In genomic region chr17:34172528-34172927, GRCm38 (mm10) we compare ENCODE assay signal across 13 mouse cellular contexts. TPM values are rescaled to one million over a fixed set of nuclear protein-coding genes. Genes with fewer than 3 reads are reported as not detected.
DNase-seq lines count a peak whose midpoint lies in the region; TF ChIP-seq lines count a peak whose summit lies in the region.
"Had no signal": no experiment of that assay in that cellular context is flagged by ENCODE, and none has a peak within 500 bp of the region (broad histone marks: within the 10 kb centered on the region; RNA-seq: fewer than 3 reads in every experiment).

No protein-coding gene starts in this region.

- H3K27ac ChIP-seq in left cerebral cortex, adult 2 months, result no peak overlapping the region
- H3K27ac ChIP-seq: limb, embryonic 15.5 days had no signal

- peak; percentile 17 for TF ChIP-seq CTCF in left cerebral cortex, adult 2 months (IDR thresholded peaks at IDR 0.05)

- no peak for DNase-seq in left cerebral cortex, adult 2 months (ENCODE audit: extremely low spot score in 1 of 2, low spot score in 2 of 2)
- no peak for DNase-seq in left cerebral cortex, postnatal 10 days (ENCODE audit: extremely low spot score in 1 of 2, low spot score in 2 of 2)
- peak; percentile 63 for DNase-seq in thymus, postnatal 4 days
- DNase-seq in thymus, postnatal 10 days (ENCODE audit: low spot score in 2 of 2), result no peak
- DNase-seq in ZHBTc4 (ENCODE audit: low read depth, low spot score), result peak; percentile 33
- DNase-seq in right cerebral cortex, postnatal 4 days, result no peak
- DNase-seq in urinary bladder, postnatal 4 days (ENCODE audit: low spot score in 2 of 2), result no peak
- DNase-seq: adrenal gland, postnatal 14 days; cerebellum, adult 9-10 months; gastrocnemius, postnatal 14 days; retina, postnatal 1 day had no signal

- intact Hi-C loops in left cerebral cortex, adult 2 months (cut with DNase I), result no loop called here
- intact Hi-C loops in left cerebral cortex, postnatal 10 days (cut with DNase I), result loop anchor here (5.0 kb wide), 1 partner anchor 65 kb away; the partner anchor contains the start of gene H2-Ob

- no peak overlapping the region for H3K4me3 ChIP-seq in left cerebral cortex, adult 2 months
- H3K4me3 ChIP-seq: heart, embryonic 12.5 days; limb, embryonic 15.5 days had no signal

RNA-seq across cellular contexts. Expression of gene Tap1, which starts 14.8 kb away (rescaled TPM):
- 1 to 10 TPM; 2.1 to 3.4 TPM for total RNA-seq in left cerebral cortex, adult 2 months (2021)
- 1 to 10 TPM; 2.7 to 3.3 TPM for total RNA-seq in left cerebral cortex, postnatal 10 days (2021)

RNA-seq across cellular contexts. Expression of gene Psmb9, which starts 15.0 kb away (rescaled TPM):
- 1 to 10 TPM; 1.1 to 2.0 TPM for total RNA-seq in left cerebral cortex, adult 2 months (2021)
- 1 to 10 TPM in 1 of 2 experiments, under 1 TPM in 1; 0.66 to 2.2 TPM for total RNA-seq in left cerebral cortex, postnatal 10 days (2021)

RNA-seq across cellular contexts. Expression of gene H2-DMb1, which starts 19.7 kb away (rescaled TPM):
- total RNA-seq in left cerebral cortex, adult 2 months (2021), result 1 to 10 TPM; 1.1 to 1.7 TPM
- 1 to 10 TPM; 1.2 to 1.8 TPM for total RNA-seq in left cerebral cortex, postnatal 10 days (2021)

RNA-seq across cellular contexts. Expression of gene Psmb8, which starts 25.0 kb away (rescaled TPM):
- 1 to 10 TPM; 2.0 to 3.2 TPM for total RNA-seq in left cerebral cortex, adult 2 months (2021)
- total RNA-seq in left cerebral cortex, postnatal 10 days (2021), result 1 to 10 TPM; 1.7 TPM

RNA-seq across cellular contexts. Expression of gene H2-DMb2, which starts 29.4 kb away (rescaled TPM):
- total RNA-seq in left cerebral cortex, adult 2 months (2021), result under 1 TPM; 0.56 to 0.59 TPM
- total RNA-seq in left cerebral cortex, postnatal 10 days (2021), result 1 to 10 TPM in 1 of 2 experiments, under 1 TPM in 1; 0.99 to 1.4 TPM

Comparison
In these comparisons a context has a peak if more than half of its experiments do, and no peak if none do; other contexts are left out.
1. DNase-seq: peak in thymus, postnatal 4 days (single experiment) and ZHBTc4 (single experiment); none in left cerebral cortex, adult 2 months (0 of 2), left cerebral cortex, postnatal 10 days (0 of 2), thymus, postnatal 10 days (0 of 2), right cerebral cortex, postnatal 4 days (single experiment) and urinary bladder, postnatal 4 days (0 of 2).